Mouse (Mus musculus): ENCODE results near the gene Ptpdc1. TPM values are rescaled to one million over a fixed set of nuclear protein-coding genes. Genes with fewer than 3 reads are reported as not detected.

The Ptpdc1 gene
- polyA plus RNA-seq, 1 experiment from 2014 or later = 19.1 TPM

GRCm38 (mm10) chr13:48603296-48603695 is 22.2 kb downstream of the Ptpdc1 start:
- WGBS = 81% methylated on average over 3 of the region's 3 CpGs
- H3K4me2 ChIP-seq (replicated peaks) = no peak overlapping the region
- no peaks in the 10 kb centered on the region for H3K9me3 ChIP-seq
- no peaks in the 10 kb centered on the region for H3K4me1 ChIP-seq
- no peak overlapping the region for H3K27ac ChIP-seq
- peaks cover 6% of the 10 kb centered on the region; the same call in 1 of the 2 replicates for H3K36me3 ChIP-seq
- H3K4me3 ChIP-seq = no peak overlapping the region
- H3K9ac ChIP-seq = no peak overlapping the region
- ATAC-seq (ENCODE audit: low FRiP score, low read depth) = no peak
- no peaks in the 10 kb centered on the region for H3K27me3 ChIP-seq (replicated peaks)

- no peaks in the 10 kb centered on the region for H3K27me3 ChIP-seq (replicated peaks)
- H3K4me1 ChIP-seq = peaks cover 23% of the 10 kb centered on the region
- no peak overlapping the region for H3K27ac ChIP-seq
- ATAC-seq (ENCODE audit: low FRiP score, low read depth) = peak; percentile 55; the same call in 1 of the 2 replicates
- 32% methylated on average over 7 of the region's 7 CpGs for whole genome bisulfite sequencing
- no peak overlapping the region for H3K4me3 ChIP-seq
- no peak overlapping the region for H3K4me2 ChIP-seq (replicated peaks)
- 0 out of 2 replicates have a peak overlapping the region, but pooled peaks have one; percentile 17 for H3K9ac ChIP-seq
- no peaks in the 10 kb centered on the region for H3K36me3 ChIP-seq
- no peaks in the 10 kb centered on the region for H3K9me3 ChIP-seq
These were observed 30.9 kb downstream of the Ptpdc1 start for GRCm38 (mm10) chr13:48594605-48595004.

GRCm38 (mm10) chr13:48594031-48594430 is 31.4 kb downstream of the Ptpdc1 start:
- no peak for ATAC-seq (ENCODE audit: low FRiP score, low read depth)
- Histone ChIP-seq H3K4me1 (peaks cover 23% of the 10 kb centered on the region), H3K27me3 (replicated peaks) (no peaks in the 10 kb centered on the region), H3K9me3 (no peaks in the 10 kb centered on the region), H3K36me3 (no peaks in the 10 kb centered on the region), H3K4me3 (no peak overlapping the region), H3K27ac (no peak overlapping the region), H3K4me2 (replicated peaks) (peak overlapping the region; percentile 26; the same call in 1 of the 2 replicates), H3K9ac (no peak overlapping the region)
- WGBS = 44% methylated on average over 10 of the region's 10 CpGs

- 35% methylated on average over 15 of the region's 15 CpGs for WGBS
- Histone ChIP-seq H3K36me3 (no peaks in the 10 kb centered on the region), H3K27me3 (replicated peaks) (no peaks in the 10 kb centered on the region), H3K9me3 (no peaks in the 10 kb centered on the region), H3K4me1 (peaks cover 23% of the 10 kb centered on the region), H3K4me3 (no peak overlapping the region), H3K27ac (peak overlapping the region; percentile 54; the same call in 1 of the 2 replicates), H3K9ac (peak overlapping the region; percentile 40; the same call in 1 of the 2 replicates), H3K4me2 (replicated peaks) (peak overlapping the region; percentile 33)
- ATAC-seq (ENCODE audit: low FRiP score, low read depth) = peak; percentile 86
These were observed 32.3 kb downstream of the Ptpdc1 start for GRCm38 (mm10) chr13:48593181-48593580.

GRCm38 (mm10) chr13:48590743-48591142 is 34.7 kb downstream of the Ptpdc1 start:
- ATAC-seq (ENCODE audit: low FRiP score, low read depth) = no peak
- Histone ChIP-seq H3K36me3 (peaks cover 16% of the 10 kb centered on the region), H3K4me1 (peaks cover 23% of the 10 kb centered on the region), H3K27ac (no peak overlapping the region), H3K4me2 (replicated peaks) (no peak overlapping the region), H3K9me3 (no peaks in the 10 kb centered on the region), H3K9ac (no peak overlapping the region), H3K4me3 (no peak overlapping the region), H3K27me3 (replicated peaks) (no peaks in the 10 kb centered on the region)

GRCm38 (mm10) chr13:48587354-48587753 is 38.1 kb downstream of the Ptpdc1 start:
- ATAC-seq (ENCODE audit: low FRiP score, low read depth) = no peak
- H3K9me3 ChIP-seq = no peaks in the 10 kb centered on the region
- no peak overlapping the region for H3K4me3 ChIP-seq
- H3K27me3 ChIP-seq (replicated peaks) = no peaks in the 10 kb centered on the region
- H3K27ac ChIP-seq = no peak overlapping the region
- no peak overlapping the region for H3K9ac ChIP-seq
- H3K4me2 ChIP-seq (replicated peaks) = no peak overlapping the region
- no peaks in the 10 kb centered on the region for H3K4me1 ChIP-seq
- peaks cover 22% of the 10 kb centered on the region for H3K36me3 ChIP-seq
- WGBS = 88% methylated on average over 11 of the region's 11 CpGs

- WGBS = 90% methylated on average over 9 of the region's 9 CpGs
- H3K27me3 ChIP-seq (replicated peaks) = no peaks in the 10 kb centered on the region
- H3K27ac ChIP-seq = no peak overlapping the region
- H3K36me3 ChIP-seq = peaks cover 24% of the 10 kb centered on the region
- H3K9ac ChIP-seq = no peak overlapping the region
- H3K9me3 ChIP-seq = no peaks in the 10 kb centered on the region
- no peak overlapping the region for H3K4me2 ChIP-seq (replicated peaks)
- ATAC-seq (ENCODE audit: low FRiP score, low read depth) = no peak
- H3K4me1 ChIP-seq = no peaks in the 10 kb centered on the region
- H3K4me3 ChIP-seq = no peak overlapping the region
These were observed 39.0 kb downstream of the Ptpdc1 start for GRCm38 (mm10) chr13:48586496-48586895.

- no peak overlapping the region for H3K27ac ChIP-seq
- no peak for ATAC-seq (ENCODE audit: low FRiP score, low read depth)
- no peak overlapping the region for H3K4me2 ChIP-seq (replicated peaks)
- no peak overlapping the region for H3K9ac ChIP-seq
- no peaks in the 10 kb centered on the region for H3K27me3 ChIP-seq (replicated peaks)
- no peaks in the 10 kb centered on the region for H3K9me3 ChIP-seq
- no peak overlapping the region for H3K4me3 ChIP-seq
- whole genome bisulfite sequencing = 90% methylated on average over 7 of the region's 7 CpGs
- H3K36me3 ChIP-seq = peaks cover 24% of the 10 kb centered on the region
- H3K4me1 ChIP-seq = no peaks in the 10 kb centered on the region
These were observed 39.7 kb downstream of the Ptpdc1 start for GRCm38 (mm10) chr13:48585786-48586185.

GRCm38 (mm10) chr13:48582688-48583379 is 42.6 kb downstream of the Ptpdc1 start:
- Histone ChIP-seq H3K4me2 (replicated peaks) (no peak overlapping the region), H3K4me3 (no peak overlapping the region), H3K4me1 (no peaks in the 10 kb centered on the region), H3K36me3 (peaks cover 27% of the 10 kb centered on the region), H3K9me3 (no peaks in the 10 kb centered on the region), H3K27ac (no peak overlapping the region), H3K9ac (no peak overlapping the region), H3K27me3 (replicated peaks) (no peaks in the 10 kb centered on the region)
- no peak for ATAC-seq (ENCODE audit: low FRiP score, low read depth)
- 68% methylated on average over 10 of the region's 10 CpGs for WGBS

- 0 out of 2 replicates have a peak, but pooled peaks cover 6% of the 10 kb centered on the region for H3K4me1 ChIP-seq
- H3K4me2 ChIP-seq (replicated peaks) = no peak overlapping the region
- H3K9ac ChIP-seq = no peak overlapping the region
- H3K9me3 ChIP-seq = no peaks in the 10 kb centered on the region
- no peak overlapping the region for H3K27ac ChIP-seq
- H3K4me3 ChIP-seq = no peak overlapping the region
- H3K27me3 ChIP-seq (replicated peaks) = no peaks in the 10 kb centered on the region
- peaks cover 8% of the 10 kb centered on the region; the same call in 1 of the 2 replicates for H3K36me3 ChIP-seq
- ATAC-seq (ENCODE audit: low FRiP score, low read depth) = no peak
- WGBS = 74% methylated on average over 4 of the region's 4 CpGs
These were observed 46.8 kb downstream of the Ptpdc1 start for GRCm38 (mm10) chr13:48578616-48579015.

- no peaks in the 10 kb centered on the region for H3K9me3 ChIP-seq
- 81% methylated on average over 11 of the region's 11 CpGs for WGBS
- 0 out of 2 replicates have a peak, but pooled peaks cover 10% of the 10 kb centered on the region for H3K4me1 ChIP-seq
- no peak overlapping the region for H3K27ac ChIP-seq
- no peak overlapping the region for H3K4me2 ChIP-seq (replicated peaks)
- H3K4me3 ChIP-seq = no peak overlapping the region
- H3K9ac ChIP-seq = no peak overlapping the region
- ATAC-seq (ENCODE audit: low FRiP score, low read depth) = no peak
- H3K27me3 ChIP-seq (replicated peaks) = no peaks in the 10 kb centered on the region
- peaks cover 8% of the 10 kb centered on the region; the same call in 1 of the 2 replicates for H3K36me3 ChIP-seq
These were observed 47.6 kb downstream of the Ptpdc1 start for GRCm38 (mm10) chr13:48577836-48578235.

- no peaks in the 10 kb centered on the region for H3K27me3 ChIP-seq (replicated peaks)
- H3K9me3 ChIP-seq = no peaks in the 10 kb centered on the region
- H3K36me3 ChIP-seq = peaks cover 3% of the 10 kb centered on the region; the same call in 1 of the 2 replicates
- ATAC-seq (ENCODE audit: low FRiP score, low read depth) = no peak
- 79% methylated on average over 6 of the region's 6 CpGs for WGBS
- 0 out of 2 replicates have a peak, but pooled peaks cover 10% of the 10 kb centered on the region for H3K4me1 ChIP-seq
- no peak overlapping the region for H3K4me3 ChIP-seq
- H3K27ac ChIP-seq = no peak overlapping the region
- no peak overlapping the region for H3K9ac ChIP-seq
- no peak overlapping the region for H3K4me2 ChIP-seq (replicated peaks)
These were observed 48.5 kb downstream of the Ptpdc1 start for GRCm38 (mm10) chr13:48577007-48577406.

GRCm38 (mm10) chr13:48574718-48575117 is 50.7 kb downstream of the Ptpdc1 start:
- no peak for ATAC-seq (ENCODE audit: low FRiP score, low read depth)
- H3K4me1 ChIP-seq = 0 out of 2 replicates have a peak, but pooled peaks cover 10% of the 10 kb centered on the region
- H3K27me3 ChIP-seq (replicated peaks) = no peaks in the 10 kb centered on the region
- H3K4me2 ChIP-seq (replicated peaks) = no peak overlapping the region
- H3K4me3 ChIP-seq = no peak overlapping the region
- no peak overlapping the region for H3K9ac ChIP-seq
- WGBS = 73% methylated on average over 6 of the region's 6 CpGs
- no peak overlapping the region for H3K27ac ChIP-seq
- no peaks in the 10 kb centered on the region for H3K9me3 ChIP-seq
- peaks cover 3% of the 10 kb centered on the region; the same call in 1 of the 2 replicates for H3K36me3 ChIP-seq
